ENCODE assay signal across 8 mouse cellular contexts in genomic region chr16:20677974-20678675, GRCm38 (mm10). TPM values are rescaled to one million over a fixed set of nuclear protein-coding genes. Genes with fewer than 3 reads are reported as not detected.
DNase-seq lines count a peak whose midpoint lies in the region; ATAC-seq lines count a peak whose summit lies in the region.

No protein-coding gene starts in this region.

- peak; percentile 82 for DNase-seq in kidney, adult 11 months
- peak; percentile 57 for DNase-seq in c-Kit-positive CD71-positive TER-119-positive erythroid progenitor cells, embryonic 14.5 days (ENCODE audit: low spot score)
- peak; percentile 86 for DNase-seq in gastrocnemius, postnatal 10 days
- peak; percentile 88 to 92 for DNase-seq in kidney, postnatal 36 days

- H3K36me3 ChIP-seq in kidney, embryonic 15.5 days, result peaks cover 88% of the 10 kb centered on the region
- peaks cover 64% of the 10 kb centered on the region for H3K36me3 ChIP-seq in lung, embryonic 16.5 days (ENCODE audit: control insufficient read depth, insufficient read depth, low read length)
- peaks cover 60% of the 10 kb centered on the region for H3K36me3 ChIP-seq in stomach, embryonic 16.5 days (ENCODE audit: control insufficient read depth, insufficient read depth, low read length)

- no peak for ATAC-seq in kidney, embryonic 15.5 days (replicated peaks; ENCODE audit: low FRiP score)
- peak; percentile 70 for ATAC-seq in lung, embryonic 16.5 days (ENCODE audit: low read depth)
- ATAC-seq in stomach, embryonic 16.5 days (ENCODE audit: insufficient read depth, low FRiP score), result peak; percentile 75; the same call in 1 of the 2 replicates
- no peak for ATAC-seq in activated CD4-positive, CD25-positive, alpha-beta regulatory T cell, adult 4 months

- H3K4me2 ChIP-seq in kidney, embryonic 15.5 days, result no peak overlapping the region
- H3K4me2 ChIP-seq in lung, embryonic 16.5 days (ENCODE audit: low read depth, low read length), result no peak overlapping the region
- H3K4me2 ChIP-seq in stomach, embryonic 16.5 days (ENCODE audit: low read depth, low read length), result no peak overlapping the region

- no peaks in the 10 kb centered on the region for H3K27me3 ChIP-seq in kidney, embryonic 15.5 days
- no peaks in the 10 kb centered on the region for H3K27me3 ChIP-seq in lung, embryonic 16.5 days (ENCODE audit: control insufficient read depth, insufficient read depth, low read depth, low read length)
- no peaks in the 10 kb centered on the region for H3K27me3 ChIP-seq in stomach, embryonic 16.5 days (ENCODE audit: control insufficient read depth, insufficient read depth, low read length)

- H3K4me1 ChIP-seq in kidney, embryonic 15.5 days, result peaks cover 27% of the 10 kb centered on the region
- peaks cover 21% of the 10 kb centered on the region for H3K4me1 ChIP-seq in lung, embryonic 16.5 days (replicated peaks; ENCODE audit: control insufficient read depth, insufficient read depth, low read length)
- peaks cover 25% of the 10 kb centered on the region for H3K4me1 ChIP-seq in stomach, embryonic 16.5 days (ENCODE audit: control insufficient read depth, insufficient read depth, low read length)

- H3K4me3 ChIP-seq in kidney, embryonic 15.5 days (replicated peaks), result no peak overlapping the region
- H3K4me3 ChIP-seq in lung, embryonic 16.5 days (ENCODE audit: low read length), result no peak overlapping the region
- no peak overlapping the region for H3K4me3 ChIP-seq in stomach, embryonic 16.5 days (replicated peaks; ENCODE audit: low read length)

- no peaks in the 10 kb centered on the region for H3K9me3 ChIP-seq in kidney, embryonic 15.5 days (replicated peaks)
- no peaks in the 10 kb centered on the region for H3K9me3 ChIP-seq in lung, embryonic 16.5 days (ENCODE audit: control insufficient read depth, low read length)
- no peaks in the 10 kb centered on the region for H3K9me3 ChIP-seq in stomach, embryonic 16.5 days (replicated peaks; ENCODE audit: control insufficient read depth, low read length)

- no peak overlapping the region for H3K27ac ChIP-seq in kidney, embryonic 15.5 days
- no peak overlapping the region for H3K27ac ChIP-seq in lung, embryonic 16.5 days (ENCODE audit: low read length)
- H3K27ac ChIP-seq in stomach, embryonic 16.5 days (ENCODE audit: low read length), result peak overlapping the region; percentile 53; the same call in 1 of the 2 replicates

- 80% methylated on average over 10 of the region's 10 CpGs for WGBS in kidney, embryonic 15.5 days
- 55% methylated on average over 10 of the region's 10 CpGs for WGBS in lung, embryonic 16.5 days
- WGBS in stomach, embryonic 16.5 days, result 63% methylated on average over 10 of the region's 10 CpGs

- H3K9ac ChIP-seq in kidney, embryonic 15.5 days, result no peak overlapping the region
- no peak overlapping the region for H3K9ac ChIP-seq in lung, embryonic 16.5 days (ENCODE audit: low read length)
- no peak overlapping the region for H3K9ac ChIP-seq in stomach, embryonic 16.5 days (ENCODE audit: low read length)

RNA-seq across cellular contexts. Expression of gene Eif4g1, which starts 10.0 kb away (rescaled TPM):
- polyA plus RNA-seq in kidney, embryonic 15.5 days (2015; fragmentation: Nextera tagmentation; extraction: Ambion mirVana), result 187 and 208 TPM in 2 replicates
- total RNA-seq in gastrocnemius, postnatal 10 days (2021), result 100 to 1,000 TPM; 324 to 334 TPM
- 139 and 140 TPM in 2 replicates for polyA plus RNA-seq in lung, embryonic 16.5 days (2015; fragmentation: Nextera tagmentation; extraction: Ambion mirVana)
- polyA plus RNA-seq in stomach, embryonic 16.5 days (2015; fragmentation: Nextera tagmentation; extraction: Ambion mirVana), result 144 and 155 TPM in 2 replicates
- 10 to 100 TPM; 44.6 to 82.1 TPM for polyA plus RNA-seq in activated CD4-positive, CD25-positive, alpha-beta regulatory T cell, adult 4 months (2017; shearing (Covaris generic))

RNA-seq across cellular contexts. Expression of gene Fam131a, which starts 14.9 kb away (rescaled TPM):
- 6.4 and 6.7 TPM in 2 replicates for polyA plus RNA-seq in kidney, embryonic 15.5 days (2015; fragmentation: Nextera tagmentation; extraction: Ambion mirVana)
- total RNA-seq in gastrocnemius, postnatal 10 days (2021), result 10 to 100 TPM; 28.0 to 29.8 TPM
- 7.8 and 9.1 TPM in 2 replicates for polyA plus RNA-seq in lung, embryonic 16.5 days (2015; fragmentation: Nextera tagmentation; extraction: Ambion mirVana)
- 9.7 and 10.3 TPM in 2 replicates for polyA plus RNA-seq in stomach, embryonic 16.5 days (2015; fragmentation: Nextera tagmentation; extraction: Ambion mirVana)
- polyA plus RNA-seq in activated CD4-positive, CD25-positive, alpha-beta regulatory T cell, adult 4 months (2017; shearing (Covaris generic)), result 1 to 10 TPM in 1 of 2 experiments, not detected in 1; 1.2 TPM

RNA-seq across cellular contexts. Expression of gene Psmd2, which starts 26.7 kb away (rescaled TPM):
- polyA plus RNA-seq in kidney, embryonic 15.5 days (2015; fragmentation: Nextera tagmentation; extraction: Ambion mirVana), result 330 and 353 TPM in 2 replicates
- total RNA-seq in gastrocnemius, postnatal 10 days (2021), result 100 to 1,000 TPM; 175 to 178 TPM
- polyA plus RNA-seq in lung, embryonic 16.5 days (2015; fragmentation: Nextera tagmentation; extraction: Ambion mirVana), result 285 and 301 TPM in 2 replicates
- polyA plus RNA-seq in stomach, embryonic 16.5 days (2015; fragmentation: Nextera tagmentation; extraction: Ambion mirVana), result 291 and 307 TPM in 2 replicates
- polyA plus RNA-seq in activated CD4-positive, CD25-positive, alpha-beta regulatory T cell, adult 4 months (2017; shearing (Covaris generic)), result 100 to 1,000 TPM; 152 to 157 TPM

RNA-seq across cellular contexts. Expression of gene Polr2h, which starts 39.3 kb away (rescaled TPM):
- polyA plus RNA-seq in kidney, embryonic 15.5 days (2015; fragmentation: Nextera tagmentation; extraction: Ambion mirVana), result 116 and 120 TPM in 2 replicates
- 10 to 100 TPM; 11.6 to 13.5 TPM for total RNA-seq in gastrocnemius, postnatal 10 days (2021)
- polyA plus RNA-seq in lung, embryonic 16.5 days (2015; fragmentation: Nextera tagmentation; extraction: Ambion mirVana), result 74.3 and 87.5 TPM in 2 replicates
- 75.2 and 84.9 TPM in 2 replicates for polyA plus RNA-seq in stomach, embryonic 16.5 days (2015; fragmentation: Nextera tagmentation; extraction: Ambion mirVana)
- polyA plus RNA-seq in activated CD4-positive, CD25-positive, alpha-beta regulatory T cell, adult 4 months (2017; shearing (Covaris generic)), result 10 to 100 TPM; 72.6 to 80.2 TPM

RNA-seq across cellular contexts. Expression of gene Clcn2, which starts 39.4 kb away (rescaled TPM):
- polyA plus RNA-seq in kidney, embryonic 15.5 days (2015; fragmentation: Nextera tagmentation; extraction: Ambion mirVana), result 16.3 and 20.1 TPM in 2 replicates
- 1 to 10 TPM; 2.3 to 3.2 TPM for total RNA-seq in gastrocnemius, postnatal 10 days (2021)
- polyA plus RNA-seq in lung, embryonic 16.5 days (2015; fragmentation: Nextera tagmentation; extraction: Ambion mirVana), result 5.8 and 8.2 TPM in 2 replicates
- 11.6 and 12.9 TPM in 2 replicates for polyA plus RNA-seq in stomach, embryonic 16.5 days (2015; fragmentation: Nextera tagmentation; extraction: Ambion mirVana)
- 1 to 10 TPM; 1.3 to 2.0 TPM for polyA plus RNA-seq in activated CD4-positive, CD25-positive, alpha-beta regulatory T cell, adult 4 months (2017; shearing (Covaris generic))

Comparison
In these comparisons a context has a peak if more than half of its experiments do, and no peak if none do; other contexts are left out.
1. ATAC-seq: peak in lung, embryonic 16.5 days (single experiment) and stomach, embryonic 16.5 days (single experiment); none in kidney, embryonic 15.5 days (single experiment) and activated CD4-positive, CD25-positive, alpha-beta regulatory T cell, adult 4 months (single experiment).
2. Peak in every context shown above with its lines, with median percentiles within 50 percentile points of each other: DNase-seq.